ENCODE assay signal across 9 mouse cellular contexts in the genomic region with DNA sequence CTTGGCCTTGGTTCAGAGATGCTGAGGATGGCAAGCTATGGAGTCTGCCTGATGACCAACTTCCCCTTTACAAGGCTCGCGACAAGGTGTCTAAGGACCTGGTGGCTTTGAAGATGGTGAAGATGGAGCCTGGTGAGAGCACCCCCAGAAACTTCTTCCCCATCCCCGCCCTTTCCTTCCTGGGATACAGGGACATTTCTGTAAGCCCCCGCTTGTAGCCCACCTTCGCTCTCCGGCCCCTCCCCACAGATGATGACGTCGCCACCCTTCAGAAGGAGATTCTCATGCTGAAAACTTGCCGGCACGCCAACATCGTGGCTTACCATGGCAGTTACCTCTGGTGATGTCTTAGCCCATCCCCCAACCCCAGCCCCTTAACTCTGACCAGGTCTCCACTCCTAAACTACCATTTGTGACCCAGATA. TPM values are rescaled to one million over a fixed set of nuclear protein-coding genes. Genes with fewer than 3 reads are reported as not detected.
DNase-seq lines count a peak whose midpoint lies in the region; ATAC-seq lines count a peak whose summit lies in the region.
"Had no signal": no experiment of that assay in that cellular context is flagged by ENCODE, and none has a peak within 500 bp of the region (broad histone marks: within the 10 kb centered on the region; RNA-seq: fewer than 3 reads in every experiment).

No protein-coding gene starts in this region.

- 77% methylated on average over 11 of the region's 11 CpGs for WGBS in midbrain, embryonic 15.5 days
- 75% methylated on average over 11 of the region's 11 CpGs for WGBS in midbrain, embryonic 11.5 days
- WGBS in liver, embryonic 11.5 days: 42% methylated on average over 11 of the region's 11 CpGs

- no peak overlapping the region for H3K4me3 ChIP-seq in midbrain, embryonic 15.5 days
- no peak overlapping the region for H3K4me3 ChIP-seq in midbrain, embryonic 11.5 days (ENCODE audit: low read depth, low read length)
- peak overlapping the region; percentile 91 for H3K4me3 ChIP-seq in liver, embryonic 11.5 days (ENCODE audit: low read depth, low read length)

- no peak for ATAC-seq in midbrain, embryonic 15.5 days (replicated peaks)
- no peak for ATAC-seq in midbrain, embryonic 11.5 days (ENCODE audit: low FRiP score)
- no peak for ATAC-seq in liver, embryonic 11.5 days (replicated peaks; ENCODE audit: low FRiP score)
- no peak for ATAC-seq in monocyte, adult 5-6 weeks (replicated peaks; ENCODE audit: insufficient number of reproducible peaks, low FRiP score, low TSS enrichment, poor library complexity, severe bottlenecking)

- no peaks in the 10 kb centered on the region for H3K9me3 ChIP-seq in midbrain, embryonic 15.5 days
- no peaks in the 10 kb centered on the region for H3K9me3 ChIP-seq in midbrain, embryonic 11.5 days (ENCODE audit: control insufficient read depth, low read length)
- H3K9me3 ChIP-seq in liver, embryonic 11.5 days (ENCODE audit: control insufficient read depth, low read length): no peaks in the 10 kb centered on the region

- H3K4me2 ChIP-seq in midbrain, embryonic 15.5 days: no peak overlapping the region
- no peak overlapping the region for H3K4me2 ChIP-seq in midbrain, embryonic 11.5 days
- peak overlapping the region; percentile 97 for H3K4me2 ChIP-seq in liver, embryonic 11.5 days

- H3K9ac ChIP-seq in midbrain, embryonic 15.5 days: 0 out of 2 replicates have a peak overlapping the region, but pooled peaks have one; percentile 54
- no peak overlapping the region for H3K9ac ChIP-seq in midbrain, embryonic 11.5 days (ENCODE audit: low read length)
- peak overlapping the region; percentile 82 for H3K9ac ChIP-seq in liver, embryonic 11.5 days (ENCODE audit: low read depth, low read length)

- peaks cover 8% of the 10 kb centered on the region for H3K36me3 ChIP-seq in midbrain, embryonic 15.5 days (replicated peaks)
- peaks cover 3% of the 10 kb centered on the region for H3K36me3 ChIP-seq in midbrain, embryonic 11.5 days (ENCODE audit: control insufficient read depth, insufficient read depth, low read length)
- peaks cover 15% of the 10 kb centered on the region for H3K36me3 ChIP-seq in liver, embryonic 11.5 days (ENCODE audit: control insufficient read depth, insufficient read depth, low read length)

- peak; percentile 28 to 30 for DNase-seq in cerebellum, postnatal 14 days
- DNase-seq in cerebellum, postnatal 36 days: no peak
- DNase-seq in midbrain, embryonic 11.5 days (ENCODE audit: low spot score, missing footprints): no peak
- no peak for DNase-seq in liver, embryonic 11.5 days (ENCODE audit: low spot score)
- DNase-seq in thymus, postnatal 14 days: peak; percentile 78
- no peak for DNase-seq in ovary, postnatal 36 days (ENCODE audit: low spot score)
- DNase-seq: kidney, postnatal 14 days had no signal

- no peak overlapping the region for H3K27ac ChIP-seq in midbrain, embryonic 15.5 days
- no peak overlapping the region for H3K27ac ChIP-seq in midbrain, embryonic 11.5 days (ENCODE audit: low read depth, low read length)
- peak overlapping the region; percentile 95 for H3K27ac ChIP-seq in liver, embryonic 11.5 days (ENCODE audit: low read depth, low read length)

- H3K27me3 ChIP-seq in midbrain, embryonic 15.5 days (replicated peaks): no peaks in the 10 kb centered on the region
- no peaks in the 10 kb centered on the region for H3K27me3 ChIP-seq in midbrain, embryonic 11.5 days (ENCODE audit: control insufficient read depth, insufficient read depth, low read length)
- H3K27me3 ChIP-seq in liver, embryonic 11.5 days (replicated peaks; ENCODE audit: control insufficient read depth, insufficient read depth, low read length): no peaks in the 10 kb centered on the region

- H3K4me1 ChIP-seq in midbrain, embryonic 15.5 days: peaks cover 21% of the 10 kb centered on the region
- peaks cover 13% of the 10 kb centered on the region for H3K4me1 ChIP-seq in midbrain, embryonic 11.5 days (ENCODE audit: control insufficient read depth, insufficient read depth, low read length)
- peaks cover 18% of the 10 kb centered on the region for H3K4me1 ChIP-seq in liver, embryonic 11.5 days (replicated peaks; ENCODE audit: control insufficient read depth, insufficient read depth, low read length)

RNA-seq across cellular contexts. Expression of a gene that starts 1.3 kb away (rescaled TPM):
- polyA plus RNA-seq in midbrain, embryonic 15.5 days (2015; fragmentation: Nextera tagmentation; extraction: Ambion mirVana): 8.5 and 11.4 TPM in 2 replicates
- polyA plus RNA-seq in midbrain, embryonic 11.5 days (2014; fragmentation: Nextera tagmentation; extraction: Ambion mirVana): 4.1 and 5.5 TPM in 2 replicates
- polyA plus RNA-seq in liver, embryonic 11.5 days (2014; fragmentation: Nextera tagmentation; extraction: Ambion mirVana): 50.7 and 53.2 TPM in 2 replicates
- 31.9 to 70.2 TPM (median 54.1 TPM) in 3 replicates for total RNA-seq in monocyte, adult 5-6 weeks (2017)

RNA-seq across cellular contexts. Expression of a gene that starts 1.5 kb away (rescaled TPM):
- 269 and 284 TPM in 2 replicates for polyA plus RNA-seq in midbrain, embryonic 15.5 days (2015; fragmentation: Nextera tagmentation; extraction: Ambion mirVana)
- 392 and 400 TPM in 2 replicates for polyA plus RNA-seq in midbrain, embryonic 11.5 days (2014; fragmentation: Nextera tagmentation; extraction: Ambion mirVana)
- polyA plus RNA-seq in liver, embryonic 11.5 days (2014; fragmentation: Nextera tagmentation; extraction: Ambion mirVana): 421 and 425 TPM in 2 replicates
- 285 to 328 TPM (median 291 TPM) in 3 replicates for total RNA-seq in monocyte, adult 5-6 weeks (2017)

RNA-seq across cellular contexts. Expression of a gene that starts 21.0 kb away (rescaled TPM):
- 140 and 143 TPM in 2 replicates for polyA plus RNA-seq in midbrain, embryonic 15.5 days (2015; fragmentation: Nextera tagmentation; extraction: Ambion mirVana)
- polyA plus RNA-seq in midbrain, embryonic 11.5 days (2014; fragmentation: Nextera tagmentation; extraction: Ambion mirVana): 141 and 144 TPM in 2 replicates
- polyA plus RNA-seq in liver, embryonic 11.5 days (2014; fragmentation: Nextera tagmentation; extraction: Ambion mirVana): 191 and 209 TPM in 2 replicates
- 25.4 to 66.0 TPM (median 36.9 TPM) in 3 replicates for total RNA-seq in monocyte, adult 5-6 weeks (2017)

Comparison
In these comparisons a context has a peak if more than half of its experiments do, and no peak if none do; other contexts are left out.
1. DNase-seq: peak in cerebellum, postnatal 14 days (2 of 2) and thymus, postnatal 14 days (single experiment); none in cerebellum, postnatal 36 days (0 of 2), midbrain, embryonic 11.5 days (single experiment), liver, embryonic 11.5 days (single experiment) and ovary, postnatal 36 days (single experiment).